Mouse (Mus musculus): ENCODE results near the gene Pnpla2.
"Not testable (repeated sequence)": the region's sequence is repeated elsewhere in the genome, so short reads cannot be mapped to it uniquely, and the experiment has no call there.

Gene Pnpla2

DNA sequence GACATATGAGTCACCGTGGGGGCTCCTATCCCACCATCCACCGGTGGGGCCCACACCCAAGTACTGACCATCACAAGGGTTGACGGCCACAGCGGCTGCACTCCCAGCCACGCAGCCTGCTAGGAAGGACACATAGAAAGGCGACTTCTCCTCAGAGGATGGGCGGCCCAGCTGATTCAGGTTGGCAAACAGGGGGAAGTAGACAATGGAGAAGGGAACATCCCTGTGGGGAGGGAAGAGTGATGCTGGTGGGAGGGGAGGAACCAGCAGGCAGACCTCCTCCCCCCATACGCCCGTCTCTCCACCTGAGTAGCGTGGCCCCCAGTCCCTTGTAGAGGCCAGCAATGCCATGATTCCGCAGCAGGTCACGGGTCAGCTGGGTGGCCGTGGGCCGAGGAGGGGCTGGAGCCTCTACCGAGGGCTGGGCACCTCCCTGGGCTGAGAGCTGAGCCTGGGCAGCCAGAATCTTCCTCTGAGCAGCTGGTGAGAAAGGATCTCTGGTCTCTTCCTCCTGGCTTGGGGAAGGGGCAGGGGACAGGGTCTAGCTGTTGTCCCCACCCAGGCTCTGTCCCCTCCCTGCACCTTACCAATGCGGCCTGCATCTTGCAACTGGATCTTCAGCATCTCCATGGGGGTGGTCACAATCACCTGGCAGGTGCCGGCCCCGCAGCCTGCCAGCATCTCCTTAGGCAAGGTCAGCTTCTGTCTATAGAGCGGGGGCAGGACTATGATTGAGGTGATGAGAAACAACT is 23.4 kb upstream of the Pnpla2 start:
- no peak for DNase-seq (ENCODE audit: low spot score in 2 of 2)

DNA sequence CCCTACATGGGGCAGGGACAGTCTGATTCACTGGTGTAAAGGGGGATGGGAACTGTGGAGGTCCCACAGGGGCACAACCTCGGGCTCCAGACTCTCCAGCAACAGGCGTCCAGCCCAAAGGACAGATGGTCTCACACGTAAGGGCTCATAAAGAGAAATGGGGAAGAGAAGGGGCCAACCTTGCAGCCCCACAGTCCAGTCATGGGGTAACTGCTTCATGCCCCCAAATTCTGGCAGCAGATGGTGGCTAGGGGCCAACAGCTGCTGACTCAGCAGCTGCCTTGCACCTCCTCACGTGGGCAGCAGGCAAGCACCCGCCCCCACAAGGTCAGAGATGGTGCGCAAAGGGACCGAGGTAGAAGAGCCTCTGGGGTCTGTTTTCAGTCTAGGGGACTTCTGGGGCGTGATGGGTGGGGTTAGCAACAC is 22.8 kb upstream of the Pnpla2 start:
- peak in 1 of 2 experiments; percentile 46 for DNase-seq (ENCODE audit: low spot score in 2 of 2)

DNA sequence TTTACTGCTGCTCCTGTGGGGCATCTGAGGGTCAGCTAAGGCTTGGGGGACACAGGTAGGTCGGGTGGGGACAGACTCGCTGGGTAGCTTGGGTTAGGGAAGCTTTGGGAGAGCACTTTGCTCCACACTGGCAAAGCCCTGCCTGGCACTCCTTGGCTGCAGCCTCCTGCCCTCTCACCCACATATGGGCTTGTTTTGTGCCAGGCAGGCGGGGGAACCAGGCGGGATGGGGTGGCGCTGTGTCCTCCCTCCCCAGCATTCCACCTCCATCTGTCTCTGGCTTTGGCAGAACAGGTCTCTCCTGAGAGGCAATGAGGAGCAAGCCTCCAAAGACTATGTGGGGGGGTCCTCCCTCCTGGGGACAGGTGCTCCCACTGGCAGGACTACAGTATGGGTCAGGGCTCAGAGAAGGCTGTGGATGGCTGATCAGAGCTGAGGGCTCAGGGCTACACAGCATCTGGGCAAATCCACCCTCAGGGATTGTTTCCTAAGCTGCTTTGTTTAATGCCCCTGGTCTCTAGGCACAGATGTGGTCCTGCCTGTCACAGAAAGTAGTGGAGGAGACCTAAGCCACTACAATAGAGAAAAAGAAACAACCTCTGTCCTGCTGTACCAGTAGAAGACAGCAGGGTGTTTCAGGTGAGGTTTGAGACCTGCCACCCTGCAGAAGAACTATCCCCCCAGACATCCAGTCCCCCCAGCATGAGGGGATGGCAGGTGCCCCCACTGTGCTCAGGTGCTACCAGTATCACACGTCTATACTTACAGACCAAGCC is 22.1 kb upstream of the Pnpla2 start:
- no peak for DNase-seq (ENCODE audit: low spot score in 2 of 2)

DNA sequence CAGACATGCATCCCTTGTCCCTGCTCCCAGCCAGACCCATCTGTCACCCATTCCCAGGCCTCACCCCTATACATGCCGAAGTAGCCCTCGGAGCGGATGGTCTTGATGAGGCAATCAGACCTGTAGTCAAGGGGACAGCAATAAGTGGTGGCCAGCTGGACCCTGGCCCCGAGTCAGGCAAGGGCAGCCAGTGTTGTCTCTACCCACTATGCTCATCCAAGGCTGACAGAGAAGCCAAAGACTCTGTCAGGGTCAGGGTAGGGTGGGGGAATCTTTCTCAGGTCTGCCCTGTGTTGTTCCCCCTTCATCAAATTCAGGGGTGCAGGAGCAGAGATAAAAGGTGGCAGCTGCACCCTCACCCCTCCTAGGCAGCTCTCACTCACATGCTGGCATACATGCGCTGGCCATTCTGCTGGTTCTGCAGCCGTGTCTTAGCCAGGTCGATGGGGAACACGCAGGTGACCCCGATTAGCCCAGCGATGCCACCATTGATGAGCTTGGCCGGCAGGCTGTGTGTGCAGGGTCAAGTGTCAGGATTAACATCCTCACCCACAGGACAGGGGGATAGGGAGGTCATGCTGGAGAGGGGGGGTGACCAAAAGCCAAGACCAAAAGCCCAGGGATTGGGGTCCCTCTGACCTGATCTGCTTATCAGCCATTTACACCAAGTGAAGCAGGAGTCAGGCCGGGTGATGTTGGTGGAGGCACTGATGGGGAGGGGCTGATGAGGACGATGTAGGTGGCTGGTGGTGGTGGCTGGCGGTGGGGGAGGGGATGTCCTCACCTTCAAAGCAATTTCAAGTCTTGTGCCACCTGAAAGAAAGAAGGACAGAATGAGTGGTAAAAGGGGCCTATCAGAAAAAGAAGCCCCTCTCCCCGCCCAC is 21.2 kb upstream of the Pnpla2 start:
- peak in 1 of 2 experiments; percentile 54 for DNase-seq (ENCODE audit: low spot score in 2 of 2)

DNA sequence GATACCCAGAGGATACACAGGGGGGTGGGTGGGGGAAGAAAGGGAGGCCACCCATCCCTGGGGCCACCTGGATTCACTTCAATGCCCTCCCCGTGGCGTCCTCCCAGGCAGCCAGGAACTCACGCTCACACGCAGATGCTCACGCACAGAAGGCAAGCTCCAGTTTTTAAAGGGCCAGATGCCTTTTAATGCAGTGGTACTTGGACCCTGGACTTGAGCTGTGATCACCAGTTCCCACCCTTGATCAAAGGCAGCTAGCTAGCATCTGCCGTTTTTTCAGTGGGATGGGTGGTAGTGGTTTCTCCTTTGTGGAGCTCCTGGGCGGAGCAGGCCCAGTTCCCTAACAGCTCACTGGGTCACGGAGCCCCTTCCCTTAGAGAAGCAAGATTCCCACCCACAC is 20.5 kb upstream of the Pnpla2 start:
- DNase-seq (ENCODE audit: low spot score in 2 of 2), result peak; percentile 79 to 87

DNA sequence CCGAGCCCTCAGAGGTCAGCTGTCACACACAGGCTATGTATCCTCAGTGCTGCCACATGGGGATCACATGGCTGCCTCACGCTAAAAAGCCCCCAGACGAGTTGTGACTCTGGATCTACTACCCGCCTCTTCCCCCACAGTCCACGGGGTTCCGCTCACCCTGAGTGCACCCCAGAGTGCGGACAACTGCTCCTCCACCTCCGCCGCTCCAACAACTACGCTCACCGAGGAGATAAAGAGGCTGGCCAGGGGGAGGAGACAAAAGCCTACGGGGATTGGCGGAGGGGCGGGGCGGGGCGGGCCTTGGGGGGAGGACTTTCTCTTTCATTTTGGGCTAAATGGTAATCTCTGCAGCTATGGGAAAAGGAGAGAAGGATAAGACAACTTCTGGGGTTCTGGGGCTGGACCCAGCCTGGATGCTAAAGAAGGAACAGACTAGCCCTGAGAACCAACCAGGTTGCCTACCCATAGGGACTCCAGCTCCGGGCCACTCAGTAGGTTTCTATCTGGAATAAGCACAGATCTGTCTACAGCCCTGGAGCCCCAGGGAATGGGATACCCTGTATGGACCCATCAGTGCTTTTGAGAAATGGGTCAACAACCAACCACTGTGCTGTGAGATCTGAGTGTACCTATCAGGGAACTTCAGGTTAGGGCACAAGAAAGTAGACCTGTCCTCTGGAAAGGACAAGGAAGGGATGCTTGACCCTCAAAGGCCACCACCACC is 19.7 kb upstream of the Pnpla2 start:
- peak; percentile 75 for DNase-seq (ENCODE audit: low spot score in 2 of 2)

DNA sequence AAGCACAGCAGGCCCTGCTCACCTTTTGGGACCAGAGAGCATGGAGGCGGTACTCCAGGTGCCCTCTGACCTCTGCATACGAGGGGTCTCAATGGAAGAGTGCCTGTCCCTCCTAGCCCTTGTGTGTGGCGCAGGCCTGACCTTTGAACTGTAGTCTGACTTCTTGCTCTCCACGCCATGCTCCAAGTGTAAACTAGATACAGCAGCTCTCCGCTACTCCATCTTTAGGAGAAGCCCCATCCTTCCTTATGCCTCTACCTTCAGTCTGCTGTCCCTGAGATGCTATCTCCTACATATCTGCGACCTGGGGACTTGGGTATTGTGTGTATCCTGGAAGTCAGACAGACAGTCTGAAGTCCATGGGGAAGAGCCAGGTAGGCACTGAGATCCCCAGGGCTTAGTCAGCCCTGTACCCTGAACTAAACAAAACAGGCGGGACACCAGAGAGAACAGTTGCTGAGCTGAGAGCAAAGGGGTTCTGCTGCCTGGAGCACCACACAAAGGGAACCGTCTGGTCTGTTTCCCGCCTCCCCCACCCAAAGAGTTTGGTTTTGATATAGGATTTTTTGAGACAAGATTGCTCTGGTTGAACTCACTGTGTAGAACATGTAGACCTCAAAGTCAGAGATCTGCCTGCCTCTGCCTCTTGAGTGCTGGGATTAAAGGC is 19.0 kb upstream of the Pnpla2 start:
- peak; percentile 21 to 62 for DNase-seq (ENCODE audit: low spot score in 2 of 2)

DNA sequence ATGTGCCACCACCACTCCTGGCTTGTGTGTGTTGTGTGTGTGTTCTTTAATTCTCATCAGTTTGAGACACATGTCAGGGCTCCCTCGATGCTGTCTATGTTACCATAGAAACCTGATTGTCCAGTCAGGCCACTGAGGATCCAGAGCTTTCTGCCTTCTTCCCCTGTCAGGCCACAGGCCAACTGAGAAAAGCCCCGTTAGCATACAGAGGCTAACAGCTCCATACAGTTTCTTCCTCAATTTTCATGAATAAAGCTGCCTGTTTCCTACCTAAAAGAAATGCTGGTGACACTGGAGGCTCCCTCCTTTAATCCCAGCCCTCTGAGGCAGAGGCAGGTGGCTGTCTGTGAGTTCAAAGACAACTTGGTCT is 18.5 kb upstream of the Pnpla2 start:
- DNase-seq (ENCODE audit: low spot score in 2 of 2), result peak; percentile 24 to 35

DNA sequence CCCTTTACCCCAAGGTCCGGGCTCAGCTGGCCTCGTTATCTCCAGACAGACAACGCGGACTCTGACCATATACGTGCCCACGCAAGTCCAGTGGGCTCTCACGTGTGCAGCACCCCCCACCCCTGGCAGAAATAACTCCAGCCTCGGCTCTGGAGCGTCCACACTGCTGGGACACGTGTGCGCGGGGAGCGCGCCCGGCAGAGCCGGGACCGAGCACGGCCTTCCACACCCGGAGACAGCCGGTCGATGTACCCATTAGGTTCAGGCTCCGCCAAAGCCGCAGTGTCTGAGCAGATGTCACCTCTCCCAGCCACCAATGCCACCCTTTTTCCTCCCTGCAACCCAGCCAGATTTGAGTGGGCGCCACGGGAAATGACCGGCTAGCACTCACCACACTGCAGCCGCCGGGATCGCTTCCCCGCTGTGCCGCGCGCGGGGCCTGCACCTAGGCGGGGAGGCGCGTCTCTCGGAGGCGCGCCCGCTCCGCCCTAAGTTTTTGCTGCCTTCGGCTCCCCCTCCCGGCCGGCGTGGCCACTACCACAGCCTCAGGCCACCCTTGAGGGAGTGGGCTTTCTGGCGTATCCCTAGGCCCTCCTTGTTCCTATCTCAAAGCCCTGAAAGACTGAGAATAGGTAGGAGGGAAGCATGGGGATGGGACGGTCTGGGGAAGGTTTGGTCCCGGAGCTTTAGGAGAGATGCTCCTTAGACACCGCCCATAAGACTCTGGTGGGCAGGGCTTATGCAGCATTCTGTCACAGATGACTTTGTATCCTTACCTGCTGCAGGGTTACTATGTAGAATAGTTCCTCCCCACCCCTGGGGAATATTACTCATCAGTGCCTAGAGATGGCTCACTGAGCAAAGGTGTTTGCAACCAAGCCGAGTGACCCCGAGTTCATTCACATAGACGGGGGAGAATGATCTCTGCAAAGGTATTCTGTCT is 17.5 kb upstream of the Pnpla2 start, which contains the start of gene Slc25a22:
TSS of gene Slc25a22 (minus strand) at position 715 of the 943 bp plus-strand sequence.
- DNase-seq (ENCODE audit: low spot score in 2 of 2), result peak; percentile 89 to 90

DNA sequence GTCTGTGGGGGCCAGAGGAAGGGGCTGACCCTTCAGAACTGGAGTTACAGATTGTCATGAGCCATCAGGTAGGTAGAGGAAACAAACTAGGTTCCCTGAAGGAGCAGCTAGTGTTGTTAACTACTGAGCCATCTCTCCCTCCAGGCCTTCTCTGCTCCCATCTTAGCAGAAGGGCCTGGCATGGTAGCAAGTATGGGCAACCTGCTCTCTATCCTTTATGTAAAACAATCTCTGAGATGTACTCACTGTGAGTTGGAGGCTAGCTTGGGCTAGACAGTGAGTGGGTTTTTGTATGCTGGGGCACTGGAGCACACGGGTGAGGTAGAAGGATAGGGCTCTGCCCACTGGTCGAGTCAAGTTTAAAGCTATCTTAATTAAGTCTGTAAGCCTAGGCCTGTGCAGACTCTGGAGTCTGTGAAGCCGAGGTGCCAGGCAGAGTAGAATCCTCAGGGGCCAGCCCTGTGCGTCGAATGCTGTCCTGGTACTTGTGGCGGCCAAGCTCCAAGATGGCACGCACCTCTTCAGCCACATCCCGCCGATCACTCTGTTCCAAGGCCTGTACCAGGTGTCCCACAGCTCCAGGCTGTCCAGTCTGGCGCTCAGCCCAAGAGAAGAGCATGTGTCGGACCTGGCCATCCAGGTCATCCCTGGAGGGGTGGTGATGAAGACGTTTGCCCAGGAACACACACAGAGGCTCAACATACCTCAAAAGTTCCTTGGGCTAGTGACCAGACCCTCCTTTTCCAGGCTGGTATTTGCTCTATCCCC is 16.6 kb upstream of the Pnpla2 start:
- DNase-seq (ENCODE audit: low spot score in 2 of 2), result peak; percentile 48 to 64

DNA sequence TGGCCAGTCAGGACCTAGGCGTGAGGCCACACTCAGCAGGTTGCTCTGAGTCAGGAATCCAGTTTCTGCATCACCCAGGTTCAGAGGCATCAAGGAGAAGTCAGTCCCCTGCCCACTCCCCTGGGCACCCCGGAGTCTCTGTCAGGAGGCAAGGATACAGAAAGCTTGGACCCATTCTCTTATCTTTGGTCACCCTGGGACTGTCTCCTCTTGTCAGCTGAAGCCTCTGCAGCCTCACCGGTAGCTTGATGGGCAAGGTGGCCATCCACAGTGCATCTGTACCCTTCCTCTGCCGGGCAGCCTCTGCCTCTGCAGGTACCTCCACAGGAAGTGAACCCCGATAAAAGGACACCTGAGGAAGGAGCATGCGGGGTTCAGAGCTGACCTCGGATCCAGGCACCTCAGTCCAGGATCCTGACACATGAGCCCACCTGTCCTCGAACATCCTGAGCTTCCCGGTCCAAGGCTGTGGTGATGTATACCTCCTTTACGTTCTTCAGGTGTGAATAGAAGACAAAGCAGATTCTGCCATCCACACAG is 15.8 kb upstream of the Pnpla2 start:
- DNase-seq (ENCODE audit: low spot score in 2 of 2), result peak; percentile 21 to 34

DNA sequence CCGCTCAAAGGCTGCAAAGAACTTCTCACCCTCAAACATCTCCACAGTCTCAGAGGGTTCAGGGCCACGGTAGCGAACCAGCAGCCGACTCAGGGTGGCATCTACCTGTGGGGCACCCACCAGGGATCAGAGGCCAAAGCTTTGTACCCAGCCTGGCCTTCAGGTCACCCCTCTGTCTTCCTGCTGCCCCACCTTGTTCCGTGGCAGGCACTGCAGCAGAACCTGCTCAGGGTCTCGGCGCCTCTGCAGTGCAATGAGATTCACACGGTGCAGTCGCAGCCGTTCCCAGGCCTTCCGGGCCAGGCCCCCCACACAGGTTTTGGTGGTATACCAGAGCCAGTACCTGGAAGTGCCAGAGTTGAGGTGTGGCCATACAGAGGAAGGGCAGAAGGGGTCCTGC is 15.2 kb upstream of the Pnpla2 start:
- peak; percentile 27 to 38 for DNase-seq (ENCODE audit: low spot score in 2 of 2)

DNA sequence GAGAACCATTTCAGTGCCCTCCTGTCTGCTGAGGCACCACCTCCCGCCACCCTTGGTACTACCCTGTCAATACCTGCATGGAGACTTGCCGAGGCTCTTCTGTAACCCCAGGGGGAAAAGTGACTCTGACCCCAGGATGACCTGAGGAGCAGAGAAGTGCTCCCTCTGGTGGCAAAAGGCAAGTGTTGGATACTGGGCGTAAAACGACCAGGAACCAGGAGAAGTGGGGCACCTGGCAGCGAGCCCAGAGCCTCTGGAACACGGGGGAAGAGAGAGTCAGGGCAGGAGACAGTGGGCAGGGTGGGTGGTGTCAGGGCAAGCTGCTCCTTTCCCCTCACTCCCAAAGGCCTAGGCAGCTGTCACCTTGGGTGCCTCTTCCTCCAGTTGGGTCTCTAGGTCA is 14.4 kb upstream of the Pnpla2 start:
- DNase-seq (ENCODE audit: low spot score in 2 of 2), result peak; percentile 72 to 78

DNA sequence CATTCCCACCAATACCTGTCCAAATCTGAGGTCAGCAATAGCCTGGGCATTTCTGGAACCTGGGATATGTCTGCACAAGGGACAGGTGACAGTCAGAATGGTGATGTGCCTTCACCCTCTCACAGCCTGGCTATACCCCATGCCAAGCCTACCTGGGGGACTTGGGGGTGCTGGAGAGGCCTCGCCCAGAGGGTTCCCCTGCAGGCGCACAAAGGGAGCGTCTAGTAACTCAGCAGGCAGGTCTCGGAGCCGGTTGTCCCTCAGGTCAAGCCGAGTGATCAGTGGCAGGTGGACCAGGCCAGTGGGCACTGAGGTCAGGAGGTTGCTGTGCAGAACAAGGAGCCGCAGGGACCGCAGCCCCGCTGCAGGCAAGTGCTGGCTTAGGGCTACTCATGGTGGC is 13.5 kb upstream of the Pnpla2 start:
- peak; percentile 29 to 37 for DNase-seq (ENCODE audit: low spot score in 2 of 2)

DNA sequence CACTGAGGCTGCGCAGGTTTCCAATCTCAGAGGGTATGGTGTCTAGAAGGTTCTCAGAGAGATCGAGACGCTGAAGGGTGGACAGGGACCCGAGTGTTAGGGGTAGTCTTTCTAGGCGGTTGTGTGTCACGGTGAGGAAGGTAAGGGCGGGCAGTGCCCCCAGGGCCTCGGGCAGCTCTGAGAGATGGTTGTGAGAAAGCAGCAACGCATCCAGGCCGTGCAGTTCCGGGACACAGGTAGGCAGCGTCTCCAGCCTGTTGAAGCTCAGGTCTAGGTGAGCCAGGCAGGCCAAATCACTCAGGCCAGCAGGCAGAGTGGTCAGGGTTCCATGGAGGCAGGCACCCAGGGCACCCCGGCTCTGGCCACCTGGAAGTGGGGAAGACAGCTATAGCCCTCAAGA is 12.8 kb upstream of the Pnpla2 start:
- peak; percentile 21 to 36 for DNase-seq (ENCODE audit: low spot score in 2 of 2)

DNA sequence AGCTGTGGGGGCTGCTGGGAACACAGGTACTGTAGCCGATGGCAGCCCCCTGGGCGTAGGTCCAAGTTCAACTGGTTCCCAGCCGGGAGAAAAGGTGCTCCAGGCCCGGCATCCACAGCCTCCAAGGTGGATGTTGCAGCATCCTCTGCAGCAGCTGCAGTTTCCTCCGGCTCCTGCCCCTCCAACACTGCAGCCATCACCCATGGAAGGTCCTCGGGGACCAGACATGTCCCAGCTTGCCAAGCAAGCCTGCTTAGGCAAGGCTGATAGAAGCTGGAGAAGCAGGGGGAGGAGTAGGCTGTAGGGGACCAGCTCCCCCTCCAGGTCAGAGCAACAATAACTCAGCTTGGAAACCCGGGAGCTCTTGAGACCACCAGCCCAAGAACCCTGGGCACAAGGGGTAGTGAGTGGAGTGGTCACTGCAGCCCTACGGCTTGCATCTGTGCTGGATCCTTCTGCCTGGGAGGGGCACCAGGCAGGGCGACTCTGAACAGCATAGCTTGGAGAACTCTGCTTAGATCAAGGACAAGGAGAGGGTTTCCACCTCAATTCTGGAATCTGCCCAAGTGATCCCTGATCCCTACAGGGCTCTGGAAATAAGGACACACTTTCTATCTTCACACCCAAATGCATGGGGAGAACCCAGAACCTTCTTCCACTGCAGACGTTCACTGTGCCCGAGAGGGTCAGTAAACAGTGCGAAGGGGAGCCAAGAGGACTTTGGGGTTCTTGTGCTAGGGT is 11.7 kb upstream of the Pnpla2 start:
- DNase-seq (ENCODE audit: low spot score in 2 of 2), result peak; percentile 28 to 48

DNA sequence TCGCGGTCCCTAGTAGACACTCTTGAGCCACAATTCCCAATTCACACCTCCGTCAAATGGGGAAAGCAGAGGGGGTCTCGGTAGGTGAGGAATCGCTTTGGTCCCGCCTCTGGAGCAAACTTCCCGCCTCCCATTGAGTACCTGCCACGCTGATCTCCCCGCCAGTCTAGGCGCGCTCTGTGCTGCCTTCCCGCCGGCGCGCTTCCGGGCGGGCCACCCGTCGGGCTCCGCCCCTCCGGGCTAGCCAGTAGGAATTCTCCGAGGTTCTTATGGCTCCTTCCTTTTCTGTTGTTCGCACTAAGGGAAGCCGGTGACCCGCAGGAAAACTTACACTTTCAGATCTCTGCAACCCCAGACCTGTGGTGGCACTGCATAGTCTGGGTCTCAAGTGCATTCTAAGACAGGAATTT is 11.2 kb upstream of the Pnpla2 start, which contains the start of gene Pidd1:
TSS of gene Pidd1 (minus strand) at position 198 of the 410 bp plus-strand sequence.
- peak; percentile 52 to 55 for DNase-seq (ENCODE audit: low spot score in 2 of 2)

DNA sequence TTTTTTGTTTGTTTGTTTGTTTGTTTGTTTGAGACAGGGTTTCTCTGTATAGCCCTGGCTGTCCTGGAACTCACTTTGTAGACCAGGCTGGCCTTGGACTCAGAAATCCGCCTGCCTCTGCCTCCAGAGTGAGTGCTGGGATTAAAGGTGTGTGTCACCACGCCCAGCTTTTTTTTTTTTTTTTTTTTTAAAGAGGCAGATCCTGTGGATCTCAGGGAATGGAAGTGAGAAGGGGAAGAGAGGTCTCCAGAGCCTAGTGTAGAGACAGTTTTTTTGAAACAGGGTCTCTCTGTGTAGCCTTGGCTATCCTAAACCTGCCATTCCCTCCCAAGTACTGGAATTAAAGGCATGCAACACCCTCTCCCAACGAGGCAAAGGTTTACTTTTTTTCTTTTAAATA is 8.6 kb upstream of the Pnpla2 start:
- not testable (repeated sequence) for DNase-seq (ENCODE audit: low spot score in 2 of 2)

All from right cerebral cortex, postnatal 10 days (tissue).